Mouse (Mus musculus): Measurements from ENCODE around the gene Cd300lg.

The Cd300lg gene

DNA sequence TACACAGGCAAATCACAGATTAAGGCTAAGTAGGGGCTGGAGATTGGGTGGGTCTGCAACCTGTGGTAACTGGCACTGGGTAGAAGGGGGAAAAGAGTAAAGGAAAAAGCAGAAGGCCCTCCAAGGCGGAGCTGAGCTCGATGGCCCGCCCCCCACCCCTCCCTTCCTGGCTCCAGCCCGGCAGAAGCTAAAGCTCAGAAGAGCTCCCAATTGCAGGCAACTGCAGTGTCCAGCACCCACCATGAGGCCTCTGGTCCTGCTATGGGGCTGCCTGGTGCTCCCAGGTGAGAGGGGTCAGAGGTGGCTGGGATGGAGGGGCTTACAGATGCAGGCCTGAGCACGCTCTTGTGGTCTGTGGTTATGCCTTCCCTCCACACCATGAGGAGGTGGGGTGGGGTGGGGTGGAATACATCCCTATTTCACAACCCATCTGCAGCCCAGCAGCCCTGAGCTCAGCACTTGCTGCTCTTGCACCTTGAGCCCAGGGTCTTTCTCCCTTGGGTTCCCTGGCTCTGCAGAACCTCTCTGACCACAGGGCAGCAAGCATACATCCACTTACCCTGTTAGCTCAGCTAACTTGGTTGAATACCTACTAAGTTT is at the start of gene Cd300lg:
TSS of gene Cd300lg (plus strand) at position 160 of the 600 bp plus-strand sequence.
- no peak for DNase-seq (ENCODE audit: low spot score)

DNA sequence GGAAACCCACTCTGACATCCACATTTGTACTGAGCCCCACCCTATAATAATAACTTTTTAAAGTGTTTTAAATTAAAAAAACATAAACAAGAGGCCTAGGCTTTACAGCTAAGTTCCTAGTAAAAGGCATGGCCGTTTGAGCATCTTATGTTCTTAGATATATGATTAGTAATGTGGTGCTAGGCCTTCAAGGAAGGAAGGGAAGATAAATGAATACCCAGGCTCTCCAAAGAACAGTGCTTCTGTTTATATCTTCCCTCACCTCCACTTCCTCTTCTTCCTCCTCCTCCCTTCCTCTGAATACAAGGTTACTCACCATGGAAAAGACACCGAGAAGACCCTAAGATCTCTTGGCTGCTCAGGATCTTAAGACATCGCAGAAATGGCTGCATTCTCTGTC is 49.5 kb upstream of the Cd300lg start:
- no peak for DNase-seq (ENCODE audit: low spot score)

DNA sequence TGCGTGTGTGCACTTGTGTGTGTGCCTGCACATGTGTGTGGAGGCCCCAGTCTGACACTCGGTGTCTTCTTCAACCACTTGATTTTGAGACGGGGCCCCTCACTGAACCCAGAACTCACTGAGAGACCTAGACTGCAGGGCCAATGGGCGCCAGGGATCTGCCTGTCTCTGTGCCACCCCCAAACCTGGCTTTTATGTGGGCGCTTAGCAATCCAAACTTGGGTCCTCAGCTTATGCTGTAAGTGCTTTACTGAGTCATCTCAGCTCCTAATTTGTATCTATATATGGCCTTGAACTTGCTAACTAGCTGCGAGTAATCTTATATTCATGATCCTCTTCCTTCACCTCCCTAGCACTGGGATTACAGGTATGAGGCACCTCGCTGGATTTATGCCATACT is 48.9 kb upstream of the Cd300lg start:
- DNase-seq (ENCODE audit: low spot score) = no peak

DNA sequence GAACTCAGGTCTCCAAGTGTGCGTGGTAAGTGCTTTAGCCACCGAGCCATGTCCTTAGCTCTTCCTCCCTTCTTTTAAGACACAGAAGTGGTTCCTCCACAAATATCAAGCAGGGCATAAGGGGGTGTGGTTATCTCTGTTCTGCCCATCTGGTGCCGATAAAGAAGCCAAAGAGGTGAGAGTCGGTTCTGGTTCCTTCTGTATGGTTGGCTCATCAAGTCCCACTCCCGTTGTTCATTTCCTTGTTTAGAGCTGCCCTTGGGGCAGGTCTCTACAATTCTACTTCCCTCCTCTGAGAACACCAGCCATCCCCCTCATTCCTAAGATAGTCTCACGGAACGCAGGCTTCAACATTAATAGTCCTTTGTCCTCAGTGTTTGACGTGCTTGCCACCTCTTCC is 47.2 kb upstream of the Cd300lg start:
- DNase-seq (ENCODE audit: low spot score) = no peak

DNA sequence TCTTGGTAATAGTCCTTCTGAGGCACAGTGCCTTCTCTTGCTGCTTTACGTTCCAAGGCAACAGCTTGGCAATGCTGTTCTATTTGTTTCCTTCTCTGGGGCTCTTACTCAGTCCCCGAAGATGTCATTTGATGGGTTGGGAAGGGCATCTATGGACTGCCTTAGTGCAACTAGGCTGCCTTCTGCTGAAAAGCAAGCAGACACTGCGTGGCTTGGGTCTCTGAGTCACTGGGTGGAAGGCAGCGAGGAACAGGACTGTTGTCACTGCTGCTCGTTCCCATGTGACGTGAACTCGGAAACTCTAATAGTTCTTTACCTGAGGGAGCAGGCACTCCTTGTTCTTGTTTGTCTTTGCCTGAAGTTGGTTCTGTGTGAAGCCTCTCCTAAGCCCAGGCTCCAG is 45.4 kb upstream of the Cd300lg start:
- no peak for DNase-seq (ENCODE audit: low spot score)

DNA sequence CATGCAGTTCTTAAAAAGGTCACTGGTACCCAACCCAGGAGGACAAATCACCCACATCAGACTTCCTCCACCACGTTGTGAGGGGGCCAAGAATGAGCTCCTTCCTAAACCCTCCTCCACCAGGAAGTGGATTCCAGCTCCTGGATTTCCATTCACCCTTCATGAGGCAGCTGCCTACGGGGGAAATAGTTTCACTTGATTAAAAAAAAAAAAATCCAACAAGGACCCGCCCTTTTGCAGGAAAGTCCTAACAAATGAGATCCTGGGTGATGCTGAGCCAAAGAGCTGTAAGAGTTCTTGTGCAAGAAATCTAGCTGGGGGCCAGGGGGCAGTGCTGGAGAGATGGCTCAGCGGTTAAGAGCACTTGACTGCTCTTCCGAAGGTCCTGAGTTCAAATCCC is 43.1 kb upstream of the Cd300lg start:
- DNase-seq (ENCODE audit: low spot score) = no peak

DNA sequence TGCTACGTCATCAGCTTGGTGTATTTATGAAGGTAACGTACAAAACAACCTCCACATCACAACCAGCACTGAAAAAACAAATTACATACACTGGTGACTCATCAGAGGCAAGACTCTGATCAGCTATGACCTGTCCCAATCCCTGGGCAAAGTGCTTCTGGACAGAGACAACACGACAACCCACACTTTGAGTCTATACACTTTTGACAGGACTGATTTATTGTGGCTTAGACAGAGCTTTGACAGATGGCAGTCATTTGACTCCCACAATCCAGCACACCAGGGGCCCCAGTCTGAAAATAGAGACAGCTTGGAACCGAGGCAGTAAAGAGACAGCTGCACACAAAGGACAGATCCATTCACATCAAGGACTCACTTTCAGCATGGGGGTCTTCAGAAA is 41.8 kb upstream of the Cd300lg start:
- DNase-seq (ENCODE audit: low spot score) = peak; percentile 42

DNA sequence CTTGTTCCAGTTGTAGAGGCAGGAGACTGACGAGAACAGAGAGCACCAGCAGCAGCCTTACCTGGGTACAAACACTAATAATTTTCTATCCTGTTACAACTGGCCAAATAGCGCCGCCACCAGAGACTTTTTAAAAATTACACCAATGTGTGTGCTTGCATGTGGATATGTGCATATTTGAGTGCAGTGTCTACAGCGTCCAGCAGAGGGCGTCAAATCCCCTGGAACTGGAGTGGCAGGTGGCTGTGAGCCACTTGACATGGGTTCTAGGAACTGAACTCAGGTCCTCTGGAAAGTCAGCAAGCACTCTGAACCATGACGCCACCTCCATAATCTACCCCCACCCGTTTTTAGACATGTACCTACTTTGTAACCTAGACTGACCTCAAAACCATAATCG is 37.1 kb upstream of the Cd300lg start:
- DNase-seq (ENCODE audit: low spot score) = no peak

DNA sequence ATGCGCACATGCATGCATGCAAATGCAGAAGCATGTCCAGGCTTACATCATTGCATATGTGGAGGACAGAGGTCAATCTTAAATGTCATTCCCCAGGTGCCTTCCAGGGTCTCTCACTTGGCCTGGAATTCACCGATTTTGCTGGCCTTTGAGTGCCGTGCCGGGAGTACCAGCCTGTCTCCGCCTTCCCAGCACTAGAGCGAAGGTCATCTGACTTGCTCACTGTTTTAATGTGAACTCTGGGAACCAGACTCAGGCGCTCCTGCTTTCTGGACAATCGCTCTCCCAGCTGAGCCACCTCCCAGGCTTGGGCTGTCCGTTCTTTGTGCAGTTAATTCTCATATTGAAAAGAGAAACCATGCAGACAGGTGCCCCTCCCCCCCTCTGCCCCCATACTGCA is 35.0 kb upstream of the Cd300lg start:
- DNase-seq (ENCODE audit: low spot score) = no peak

DNA sequence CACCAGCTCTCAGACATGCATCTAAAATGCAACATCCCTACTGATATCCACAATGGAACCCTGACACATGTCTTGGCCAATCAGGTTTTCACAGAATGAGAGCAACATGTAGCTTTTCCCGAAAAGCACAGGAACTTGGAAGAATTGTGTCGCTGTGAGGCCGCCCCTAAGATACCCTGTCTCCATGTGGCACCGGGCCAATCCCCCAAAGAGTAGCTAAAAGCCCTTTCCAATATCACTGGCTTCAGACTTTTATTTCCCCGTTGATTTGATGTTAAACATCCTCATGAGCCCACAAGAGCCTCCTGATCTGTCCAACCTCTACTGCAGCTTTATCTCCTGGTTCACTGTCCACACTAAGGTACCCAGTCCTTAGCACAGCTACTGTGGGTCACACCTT is 34.6 kb upstream of the Cd300lg start:
- no peak for DNase-seq (ENCODE audit: low spot score)

DNA sequence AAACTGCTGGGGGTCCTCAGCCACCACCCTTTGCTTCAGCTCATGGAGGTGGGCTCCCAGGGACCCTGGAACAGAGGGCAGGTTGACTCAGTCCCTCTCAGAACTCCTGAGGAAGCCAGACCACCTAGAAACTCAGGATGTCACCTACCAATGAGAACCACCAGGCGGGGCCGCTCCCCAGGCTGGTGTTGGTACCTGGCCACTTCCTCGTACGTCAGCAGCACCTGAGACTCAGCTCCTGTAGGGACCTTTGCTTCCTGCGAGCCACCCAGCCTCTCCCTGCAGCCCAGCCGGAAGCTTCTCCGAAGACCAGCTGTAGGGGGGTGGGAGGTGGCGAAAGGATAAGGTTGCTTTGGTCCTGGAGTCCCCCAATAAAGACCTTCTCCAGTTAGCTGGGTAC is 32.9 kb upstream of the Cd300lg start:
- DNase-seq (ENCODE audit: low spot score) = no peak

DNA sequence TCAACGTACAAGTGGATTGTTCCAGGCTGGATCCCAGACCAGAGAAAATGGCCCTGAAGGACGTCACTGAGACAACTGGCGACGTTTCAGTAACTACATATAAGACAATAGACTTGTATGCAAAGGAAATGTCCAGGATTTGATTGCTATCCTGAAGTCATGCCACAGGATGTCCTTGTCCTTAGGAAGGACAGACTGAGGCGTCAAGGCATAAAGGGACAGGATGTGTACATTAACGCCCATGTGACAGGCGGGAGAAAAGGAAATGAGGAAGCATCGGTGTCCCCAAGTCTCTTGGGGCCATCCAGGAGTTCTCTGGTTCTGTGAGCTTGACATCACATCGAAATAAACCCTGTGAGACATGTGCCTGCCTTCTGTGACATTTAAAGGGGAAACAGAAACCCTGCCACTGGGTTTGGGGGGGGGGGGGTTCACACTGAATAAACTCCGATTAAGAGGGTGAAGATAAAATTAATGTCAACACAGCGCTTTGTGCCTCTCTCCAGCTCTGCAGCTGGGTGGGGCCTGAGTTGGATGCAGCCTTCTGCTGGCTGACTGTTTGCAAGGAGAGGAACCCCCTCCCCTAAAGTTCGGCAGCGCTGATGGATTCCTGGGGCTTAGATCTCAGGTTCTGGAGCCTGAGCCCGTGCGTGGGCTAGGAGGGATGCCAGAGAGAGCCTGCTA is 32.2 kb upstream of the Cd300lg start:
- DNase-seq (ENCODE audit: low spot score) = no peak

DNA sequence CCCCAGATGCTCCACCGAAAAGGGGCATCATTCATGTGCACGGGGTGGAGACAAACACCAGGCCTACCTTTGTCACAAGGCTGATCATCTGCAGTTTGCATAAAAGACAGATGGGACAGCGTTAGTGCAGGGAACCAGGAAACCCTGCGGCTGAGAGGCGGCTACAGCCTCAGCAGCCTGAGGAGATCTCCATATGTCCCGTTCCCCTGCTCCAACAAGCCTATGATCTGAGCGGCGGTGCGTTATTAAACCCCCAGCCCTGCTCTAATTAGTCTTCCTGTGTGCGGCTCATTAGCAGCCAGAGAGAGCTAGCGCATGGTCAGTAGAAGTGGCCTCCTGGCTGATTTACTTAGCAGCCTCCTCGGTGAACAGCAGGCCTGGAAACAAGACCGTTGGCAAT is 31.2 kb upstream of the Cd300lg start:
- peak; percentile 28 for DNase-seq (ENCODE audit: low spot score)

DNA sequence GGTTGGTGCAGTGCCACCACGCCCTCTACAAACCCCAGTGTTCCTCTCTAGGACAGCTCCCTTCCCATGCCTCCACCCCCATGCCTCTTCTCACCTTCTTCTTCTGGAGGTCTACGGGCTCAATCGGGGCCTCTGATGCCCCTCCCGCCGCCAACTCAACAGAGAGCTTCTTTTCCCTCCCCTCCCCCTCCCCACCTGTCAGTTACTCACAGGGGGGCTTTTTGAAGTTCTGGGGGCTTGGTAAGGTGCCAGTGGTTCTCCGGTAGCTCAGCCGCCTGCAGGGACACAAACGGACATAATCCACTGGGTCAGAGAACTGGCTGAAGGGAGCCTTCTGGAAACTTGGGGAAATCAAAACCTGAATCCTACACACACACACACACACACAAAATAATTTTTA is 29.8 kb upstream of the Cd300lg start:
- DNase-seq (ENCODE audit: low spot score) = no peak

DNA sequence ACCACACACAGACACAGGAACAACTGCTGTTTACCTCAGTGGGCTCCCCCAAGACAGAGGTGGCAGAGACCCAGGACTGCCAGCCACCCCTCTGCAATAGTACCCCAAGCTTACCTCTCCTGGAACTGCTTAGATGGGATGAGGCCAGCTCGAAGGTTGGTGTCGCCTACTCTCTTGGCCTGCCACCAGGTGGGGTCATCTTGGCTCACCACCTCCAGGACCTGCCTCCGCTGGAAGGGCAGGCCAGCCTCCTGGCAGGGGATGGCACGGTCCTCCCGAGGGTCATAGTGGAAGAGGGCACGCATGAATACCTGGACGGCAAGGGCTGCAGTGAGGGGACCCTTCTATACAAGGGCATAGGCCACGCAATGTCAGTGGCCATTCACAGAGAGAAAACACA is 28.1 kb upstream of the Cd300lg start:
- no peak for DNase-seq (ENCODE audit: low spot score)

DNA sequence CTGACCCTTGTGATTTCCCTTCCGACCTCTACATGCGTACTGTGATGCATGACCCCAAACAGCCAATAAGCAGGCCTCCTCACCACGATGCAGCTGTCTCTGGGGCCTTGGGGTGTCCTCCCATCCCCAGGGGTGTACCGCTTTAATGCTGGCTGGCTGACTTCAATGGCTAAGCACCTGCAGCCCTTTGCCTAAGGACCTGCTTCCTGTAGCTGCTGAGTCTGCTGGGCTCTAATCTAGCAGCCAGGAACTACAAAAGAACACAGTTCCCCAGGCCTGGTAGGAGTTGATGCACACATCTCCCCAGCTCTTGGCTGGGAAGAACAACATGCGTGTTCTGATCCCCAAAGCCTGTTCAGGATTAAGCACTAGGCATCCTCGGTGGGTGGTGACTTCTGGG is 25.8 kb upstream of the Cd300lg start:
- no peak for DNase-seq (ENCODE audit: low spot score)

DNA sequence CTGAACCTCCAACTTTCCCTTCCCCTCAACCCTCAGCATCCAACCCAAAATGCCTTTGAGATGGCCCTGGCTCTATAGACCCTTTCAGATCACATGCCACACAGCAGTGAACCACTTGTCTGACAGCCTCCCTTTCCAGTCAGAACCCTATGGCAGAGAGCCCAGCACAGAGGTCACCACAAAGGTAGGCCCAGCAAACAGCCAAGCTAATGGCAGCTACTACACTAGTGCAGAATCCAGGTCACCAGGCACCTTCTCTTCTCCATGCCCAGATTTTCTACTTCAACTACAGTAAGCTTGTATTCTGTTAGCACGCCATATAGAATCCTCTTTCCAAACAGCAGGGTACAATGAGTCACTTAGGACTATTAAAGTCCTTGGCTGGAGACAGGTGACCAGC is 25.2 kb upstream of the Cd300lg start:
- DNase-seq (ENCODE audit: low spot score) = no peak

DNA sequence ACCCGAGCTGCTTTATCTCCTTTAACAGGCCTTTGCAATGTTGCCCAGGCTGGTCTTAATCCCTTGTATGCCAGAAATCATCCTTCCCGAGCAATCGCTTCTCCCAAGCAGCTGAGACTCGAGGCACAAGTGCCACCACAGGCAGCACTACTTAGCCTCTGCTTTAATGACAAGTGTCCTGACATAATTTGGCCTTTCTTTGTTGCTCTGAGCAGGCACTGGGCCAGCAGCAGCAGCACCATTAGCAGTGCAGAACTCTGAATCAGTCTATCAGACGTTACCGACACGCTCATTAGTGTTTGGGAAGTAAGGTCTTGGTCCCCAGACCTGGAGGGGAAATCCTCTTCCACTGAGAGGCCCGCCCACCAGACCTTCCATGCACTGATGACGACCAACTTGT is 21.6 kb upstream of the Cd300lg start:
- no peak for DNase-seq (ENCODE audit: low spot score)

DNA sequence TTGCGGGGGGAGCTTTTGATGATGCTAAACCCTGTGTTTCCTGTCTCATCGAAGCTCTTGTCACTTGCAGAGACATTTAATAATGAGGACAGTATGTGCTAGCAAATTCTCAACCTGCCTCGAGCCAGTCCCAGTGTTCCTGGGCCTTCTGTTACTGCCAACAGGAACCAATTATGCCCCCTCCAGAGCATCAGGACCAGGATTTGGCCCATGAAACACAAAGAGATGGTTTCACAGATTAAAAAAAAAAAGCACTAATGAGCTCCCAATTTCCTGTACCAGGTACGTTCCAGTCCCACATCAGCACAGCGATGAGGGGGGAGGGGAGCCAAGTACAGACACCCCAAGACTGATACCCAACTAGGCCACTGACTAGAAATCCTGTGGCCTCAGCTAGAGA is 20.1 kb upstream of the Cd300lg start:
- no peak for DNase-seq (ENCODE audit: low spot score)

DNA sequence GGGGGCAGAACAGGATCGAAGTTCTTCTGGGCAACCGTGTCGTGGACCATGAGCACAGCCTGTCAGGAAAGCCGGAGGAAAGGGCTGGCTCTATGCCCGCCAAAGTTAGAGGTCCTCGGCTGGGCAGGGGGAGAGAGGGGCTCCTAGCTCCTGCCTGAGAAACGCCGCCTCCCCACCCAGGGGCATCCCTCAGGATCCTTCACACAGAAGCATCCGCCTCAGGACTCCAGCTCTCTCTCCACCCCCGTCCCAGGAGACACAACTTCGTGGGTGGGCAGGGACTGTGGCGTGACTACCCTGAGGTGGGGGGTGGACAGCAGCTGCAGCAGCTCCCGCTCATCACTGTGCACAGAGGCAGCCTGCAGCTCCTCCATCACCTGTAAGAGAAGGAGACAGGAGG is 17.9 kb upstream of the Cd300lg start:
- no peak for DNase-seq (ENCODE audit: low spot score)

DNA sequence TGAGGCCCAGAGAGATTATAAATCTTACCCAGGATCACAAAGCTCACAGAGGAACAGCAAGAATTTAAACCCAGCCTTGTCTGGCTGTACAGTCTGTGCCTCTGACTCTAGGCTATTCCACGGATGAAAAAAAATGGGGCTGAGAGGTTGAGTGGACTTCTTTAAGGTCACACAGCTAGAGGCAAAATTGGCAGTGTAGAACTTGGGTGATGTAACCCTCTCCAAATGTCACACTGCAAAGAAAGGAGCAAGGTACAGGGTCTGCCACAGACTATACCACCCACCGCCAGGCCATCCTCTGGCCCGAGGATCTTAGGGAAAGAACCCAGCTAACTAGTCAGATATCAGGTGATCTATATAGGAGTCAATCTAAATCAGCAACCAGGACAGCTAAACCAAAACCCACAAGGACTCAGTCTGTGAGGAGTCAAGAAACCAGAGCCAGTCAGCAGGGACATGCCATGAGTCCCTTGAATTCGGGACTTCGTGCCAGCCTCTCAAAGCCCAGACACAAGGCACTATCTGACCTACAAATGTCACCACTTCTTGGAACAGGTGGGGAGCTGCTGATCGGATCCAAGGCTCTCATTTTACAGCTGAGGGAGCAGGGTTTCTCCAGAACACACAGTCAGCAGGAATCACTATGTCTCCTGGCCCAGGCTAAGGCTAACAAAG is 17.1 kb upstream of the Cd300lg start:
- no peak for DNase-seq (ENCODE audit: low spot score)

DNA sequence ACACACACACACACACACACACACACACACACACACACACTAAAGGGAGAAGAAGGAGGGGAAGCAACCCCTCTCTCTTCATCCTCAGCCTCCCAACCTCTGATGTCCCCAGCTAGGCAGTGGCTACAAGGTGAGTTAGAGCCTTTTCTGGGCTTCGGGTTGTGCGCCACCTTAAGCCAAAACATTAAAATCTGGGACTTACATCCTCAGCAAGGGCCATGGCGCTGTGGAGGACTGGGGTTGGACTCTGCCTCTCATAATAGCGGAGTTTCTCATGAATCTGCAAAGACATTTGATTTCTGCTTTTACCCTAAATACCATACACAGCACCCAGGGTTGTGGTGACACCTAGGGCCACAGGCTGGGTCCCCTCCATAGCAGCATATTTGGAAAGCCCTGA is 16.4 kb upstream of the Cd300lg start:
- DNase-seq (ENCODE audit: low spot score) = no peak

DNA sequence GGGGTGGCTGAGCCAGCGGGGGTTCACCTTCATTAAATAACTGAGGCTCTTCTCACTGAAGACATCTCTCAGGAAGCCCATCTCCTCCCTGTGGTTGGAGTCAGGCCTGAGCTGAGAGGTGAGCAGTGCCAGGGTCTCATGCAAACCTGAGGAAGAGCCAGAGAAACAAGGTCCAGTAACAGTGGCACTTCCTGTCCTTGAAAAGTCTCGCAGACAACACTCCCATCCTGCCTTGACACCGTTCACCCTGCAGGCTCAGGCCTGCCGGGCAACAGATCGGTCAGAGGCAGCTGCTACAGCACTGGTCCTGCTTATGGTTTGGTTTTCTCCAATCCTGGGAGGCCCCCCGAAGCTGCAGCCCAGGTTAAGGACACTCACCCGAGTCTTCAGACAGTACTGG is 16.0 kb upstream of the Cd300lg start:
- no peak for DNase-seq (ENCODE audit: low spot score)

All from embryo, embryonic 10.5 days (tissue).